Mouse (Mus musculus) adrenal gland (tissue): ENCODE data around the gene Tkfc.

Experiments used
- intact Hi-C: fragments of 180-260 bp; cut with DNase I; formaldehyde crosslinking; loops from one replicate; pipeline ENCODE4 v1.15.1; 2025
- long read RNA-seq, 2 experiments: library from polyadenylated mRNA; unstranded; transcript quantifications; one replicate each; pipeline ENCODE4 v2.0.0; 2020; ENCODE audit warnings: borderline replicate concordance in 1 of 2; ENCODE audit not compliant: insufficient replicate concordance in 1 of 2

Gene Tkfc
- long read RNA-seq, experiment 1, partial matches to known transcripts: 0 of 1 reads
- long read RNA-seq, experiment 1, other reads (novel, unspliced or antisense): 1 of 1 reads
- long read RNA-seq, experiment 2, partial matches to known transcripts: 0 of 4 reads
- long read RNA-seq, experiment 2, other reads (novel, unspliced or antisense): 4 of 4 reads

DNA sequence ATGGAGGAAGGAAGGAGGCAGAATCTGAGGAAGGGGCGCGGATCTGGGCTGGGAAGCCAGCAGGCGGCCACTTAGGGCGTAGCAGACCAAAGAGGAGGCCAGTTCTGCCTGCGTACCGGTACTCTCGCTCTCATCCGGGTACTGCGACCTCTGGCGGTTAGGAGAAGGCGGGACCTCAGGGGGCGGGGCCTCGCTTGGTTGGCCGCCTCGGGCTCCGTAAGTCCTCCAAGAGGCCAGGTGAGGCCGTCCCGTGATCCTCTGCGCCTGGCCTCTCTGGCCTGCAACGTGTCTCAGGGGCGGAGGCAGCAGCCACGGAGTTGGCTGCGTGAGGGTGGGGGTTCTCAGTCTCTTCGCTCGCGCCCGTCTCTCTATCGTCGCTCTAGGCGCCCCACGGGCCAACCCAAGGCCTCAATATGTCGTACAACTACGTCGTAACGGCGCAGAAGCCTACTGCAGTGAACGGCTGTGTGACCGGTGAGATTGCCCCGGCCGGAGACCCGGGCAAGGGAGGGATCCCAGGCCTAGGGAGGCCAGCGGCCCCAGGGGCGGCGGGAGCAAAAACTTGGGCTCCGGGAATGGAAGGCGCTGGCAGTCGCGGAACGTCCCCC lies at the start of gene Tkfc, which contains the start of gene Ddb1:
Gene Tkfc (minus strand): TSS at position 362 of the 608 bp plus-strand sequence.
Gene Ddb1 (plus strand): TSS at position 35 of the 608 bp plus-strand sequence.
- intact Hi-C loops: loop anchor here (2.0 kb wide), 1 partner anchor 45 kb away; no protein-coding TSS in a partner anchor

DNA sequence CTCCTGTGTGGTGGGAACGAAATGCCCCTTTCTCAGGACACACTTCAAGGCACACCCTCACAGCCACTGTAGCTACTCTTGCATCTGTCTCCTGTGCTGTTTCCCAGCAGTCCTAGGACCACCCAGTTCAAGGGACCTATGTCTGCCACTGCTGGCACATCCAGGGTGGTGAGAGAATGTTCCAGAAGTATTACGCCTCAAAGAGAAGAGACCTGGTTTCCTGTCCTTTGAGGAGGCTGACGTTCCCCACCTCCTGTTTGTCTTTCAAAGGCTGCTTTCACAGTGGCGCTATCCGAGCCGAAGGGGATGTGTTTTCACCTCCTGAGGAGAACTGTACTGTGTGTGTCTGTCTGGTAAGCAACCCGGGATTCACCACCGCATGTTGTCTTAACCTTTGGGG lies 42.7 kb upstream of the Tkfc start:
- intact Hi-C loops: no loop called here

DNA sequence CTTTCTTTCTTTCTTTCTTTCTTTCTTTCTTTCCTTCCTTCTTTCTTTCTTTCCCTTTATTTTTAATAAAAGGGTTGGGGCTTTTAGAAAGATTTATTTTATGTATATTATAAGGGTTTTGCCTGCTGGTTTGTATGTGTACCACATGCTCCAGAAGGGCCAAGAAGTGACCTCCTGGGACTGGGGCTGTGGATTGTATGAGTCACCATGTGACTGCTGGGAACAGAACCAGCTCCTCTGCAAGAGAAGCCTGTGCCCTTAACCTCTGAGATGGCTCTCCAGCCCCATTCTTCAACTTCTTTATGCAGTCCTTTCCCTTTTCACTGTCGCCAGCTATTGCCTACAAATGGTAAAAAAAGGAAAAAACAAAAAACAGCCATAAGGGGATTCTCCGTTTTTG lies 40.2 kb upstream of the Tkfc start:
- intact Hi-C loops: no loop called here

DNA sequence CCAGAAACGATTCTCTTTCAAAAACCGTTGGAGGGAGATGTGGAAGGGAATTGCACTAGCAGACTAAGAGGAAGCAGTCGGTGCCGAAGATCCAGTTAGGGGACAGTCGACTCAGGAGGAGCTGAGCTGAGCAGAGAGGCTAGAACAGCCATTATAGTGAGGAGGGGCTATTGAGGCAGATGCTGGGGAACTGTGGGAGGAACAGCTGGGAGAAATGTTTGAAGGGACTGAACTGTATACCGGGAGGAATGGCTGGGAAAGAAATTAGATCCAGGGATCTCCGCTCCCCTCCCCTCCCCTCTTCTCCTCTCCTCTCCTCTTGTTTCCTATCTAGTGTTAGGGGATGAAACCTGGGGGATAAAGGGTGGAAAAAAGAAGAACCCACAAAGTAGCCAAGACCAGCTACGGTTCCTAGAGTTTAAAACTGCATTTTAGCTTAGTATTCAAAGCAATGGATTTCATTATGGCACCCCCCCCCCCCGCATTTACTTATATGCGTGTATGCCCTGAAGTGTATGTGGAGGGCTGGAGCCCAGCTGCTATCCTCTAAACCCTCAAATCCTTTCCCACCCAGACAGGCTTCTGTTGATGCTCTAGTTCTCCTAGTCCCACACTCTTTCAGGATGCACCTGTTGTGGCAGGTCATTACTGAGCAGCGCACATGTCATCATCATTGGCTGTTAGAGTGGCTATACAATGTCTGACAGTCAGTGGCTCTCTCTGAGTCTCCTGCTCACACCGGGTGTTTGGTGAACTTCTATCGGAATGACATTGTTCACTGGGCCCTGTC lies 35.3 kb upstream of the Tkfc start:
- intact Hi-C loops: no loop called here

DNA sequence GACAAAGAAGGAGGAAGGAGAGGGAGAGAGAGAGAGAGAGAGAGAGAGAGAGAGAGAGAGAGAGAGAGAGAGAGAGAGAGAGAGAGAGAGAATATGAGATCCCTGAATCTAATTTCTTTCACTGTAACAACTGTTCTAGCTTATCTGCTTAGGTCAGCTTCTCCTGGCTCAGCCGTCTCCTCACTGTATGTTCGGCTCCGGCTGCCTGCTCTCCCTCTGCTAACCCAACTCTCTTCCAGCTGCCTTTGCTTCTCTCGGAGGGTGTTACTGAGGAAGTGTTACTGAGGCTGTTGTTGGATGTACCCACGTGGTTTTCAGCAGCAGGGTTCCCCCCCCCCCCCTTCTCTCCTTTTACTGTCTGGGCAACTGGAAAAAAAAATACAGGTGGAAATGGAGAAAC lies 34.6 kb upstream of the Tkfc start:
- intact Hi-C loops: no loop called here

DNA sequence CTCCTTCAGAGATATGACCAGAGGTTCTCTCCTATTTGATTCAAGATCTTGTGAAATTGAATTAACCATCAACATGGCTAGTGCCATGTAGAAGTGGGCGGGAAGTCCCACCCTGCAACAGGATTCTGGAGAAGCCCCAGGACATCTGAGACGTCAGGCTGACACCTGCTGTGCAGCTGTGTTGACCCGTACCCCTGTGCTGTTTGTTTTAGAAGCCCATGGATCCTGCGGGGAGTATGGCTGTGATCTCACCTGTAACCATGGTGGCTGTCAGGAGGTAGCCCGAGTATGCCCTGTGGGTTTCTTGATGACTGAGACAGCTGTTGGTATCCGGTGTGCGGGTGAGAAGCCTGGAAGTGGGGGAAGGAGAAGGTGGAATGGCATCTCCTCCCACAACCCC lies 32.4 kb upstream of the Tkfc start:
- intact Hi-C loops: no loop called here

DNA sequence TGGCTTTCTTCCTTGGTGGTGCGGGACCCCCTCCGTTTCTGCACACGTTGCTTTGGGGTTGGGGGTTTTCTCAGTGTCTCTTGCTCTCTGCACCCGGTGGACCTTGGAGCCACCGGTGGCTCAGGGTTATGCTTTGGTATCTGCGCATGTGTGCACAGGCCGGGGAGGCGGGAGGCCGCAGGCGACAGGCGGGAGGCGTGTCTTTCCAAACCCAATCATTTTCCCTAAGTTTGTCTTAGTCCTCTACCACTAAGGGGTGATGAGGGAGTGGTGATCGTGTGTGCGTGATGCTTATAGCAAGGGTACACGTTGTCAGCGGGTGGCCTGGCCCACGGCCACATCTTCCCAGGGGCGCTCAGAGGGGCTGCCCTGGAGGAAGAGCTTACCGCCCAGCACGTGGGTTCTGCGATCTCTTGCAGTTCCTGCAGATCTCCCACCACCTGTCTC lies 29.4 kb upstream of the Tkfc start:
- intact Hi-C loops: no loop called here

DNA sequence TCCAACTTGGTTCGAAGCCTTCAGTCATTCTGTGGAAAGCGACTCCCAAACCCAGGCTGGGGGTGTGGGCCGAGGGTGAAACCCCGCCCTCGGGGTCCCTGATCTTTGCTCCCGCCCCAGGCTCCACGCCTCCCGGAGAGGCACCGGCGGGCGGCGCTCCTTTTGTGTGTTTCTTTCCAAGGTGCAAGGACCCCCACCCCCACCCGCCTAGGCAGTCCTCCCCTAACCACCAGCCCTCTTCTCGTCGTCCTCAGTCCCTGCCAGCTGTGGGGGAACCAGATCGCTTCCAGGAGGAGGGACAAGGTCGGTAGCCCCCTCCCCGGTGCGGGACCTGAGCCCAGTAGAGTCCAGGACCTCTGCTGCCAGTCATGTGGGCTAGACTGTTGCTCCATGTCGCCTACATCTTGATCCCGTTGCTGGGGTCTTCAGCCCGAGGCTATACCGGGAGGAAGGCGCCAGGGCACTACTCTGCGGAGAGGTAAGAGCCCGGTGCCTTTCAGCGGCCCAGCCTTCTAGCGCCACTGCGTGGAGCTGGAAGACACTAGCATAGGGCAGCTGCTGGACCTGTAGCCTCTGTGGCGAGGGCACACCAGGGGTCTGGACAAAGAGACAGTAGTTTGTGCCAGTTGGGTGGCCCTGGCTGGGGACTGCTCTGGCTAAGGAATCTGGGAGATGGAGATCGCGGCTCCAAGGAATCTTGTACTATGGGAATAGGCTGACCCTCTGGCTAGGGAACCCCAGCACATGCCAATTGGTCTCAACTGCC lies 28.8 kb upstream of the Tkfc start, which contains the start of gene Vwce:
Gene Vwce (plus strand): TSS at position 108 of the 766 bp plus-strand sequence.
- intact Hi-C loops: no loop called here

DNA sequence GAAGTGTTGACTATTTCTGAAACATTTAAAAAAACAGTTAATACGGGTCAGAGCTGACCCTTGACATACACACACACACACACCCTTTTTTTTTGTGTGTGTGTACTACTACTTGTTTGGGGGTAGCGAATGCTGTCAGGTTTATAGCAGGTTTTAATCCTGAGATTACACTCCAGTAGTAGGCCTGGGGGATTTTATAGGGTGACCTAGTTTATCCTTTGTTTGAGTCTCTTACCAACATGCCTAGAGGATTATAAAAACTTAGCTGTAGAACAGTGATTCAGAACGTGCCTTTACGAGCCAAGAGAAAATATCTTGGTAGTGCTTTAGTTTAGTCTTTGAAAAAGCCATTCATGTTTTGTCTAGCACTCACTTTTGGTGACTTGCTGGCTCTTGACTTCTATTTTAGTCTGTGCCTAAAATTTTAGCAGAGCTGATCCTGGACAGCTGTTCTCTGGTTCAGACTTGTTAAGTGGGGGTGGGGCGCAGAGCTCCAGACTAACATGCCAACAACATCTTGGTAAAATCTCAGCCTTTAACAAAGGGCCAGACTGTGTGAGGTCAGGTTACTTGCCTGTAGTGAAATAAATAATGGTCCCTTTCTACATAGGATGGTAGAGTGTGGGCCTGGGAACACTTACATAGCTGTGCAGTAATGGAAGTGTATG lies 3.3 kb upstream of the Tkfc start:
- intact Hi-C loops: no loop called here

DNA sequence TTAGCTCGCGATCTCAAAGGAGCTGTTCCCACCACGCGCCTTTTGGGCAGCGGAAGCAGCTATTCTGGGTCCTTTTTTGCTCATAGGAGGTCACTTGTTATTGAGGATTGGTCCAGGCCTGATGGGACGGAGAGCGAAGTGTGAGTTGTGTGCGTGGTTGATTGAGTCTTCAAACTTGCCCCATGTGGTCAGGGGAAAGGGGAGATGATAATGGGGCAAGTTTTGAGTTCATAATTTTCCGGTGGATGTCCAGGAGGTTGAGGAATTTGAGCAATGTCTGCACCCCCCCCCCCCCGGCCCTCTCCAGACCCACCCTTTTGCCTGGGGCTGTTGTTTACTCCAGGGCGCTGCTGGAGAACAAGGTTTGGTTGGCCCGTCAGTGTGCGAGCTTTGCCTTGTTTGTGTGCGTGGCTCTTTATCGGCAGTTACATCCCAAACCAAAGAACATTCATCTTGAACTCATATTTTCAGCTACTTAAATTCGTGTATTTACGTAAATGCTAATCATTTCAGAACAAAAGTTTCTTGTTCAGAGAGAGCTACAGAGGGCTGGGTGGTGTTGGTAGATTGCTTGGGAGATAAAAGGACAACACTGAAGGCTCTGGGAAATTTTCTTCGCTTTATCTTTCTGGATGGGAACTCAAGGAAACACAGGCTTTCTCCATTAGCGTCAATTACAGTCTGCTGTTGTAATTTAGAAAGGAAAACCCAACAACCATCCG lies 608 bp upstream of the Tkfc start:
- intact Hi-C loops: loop anchor here (2.0 kb wide), 1 partner anchor 45 kb away; no protein-coding TSS in a partner anchor

DNA sequence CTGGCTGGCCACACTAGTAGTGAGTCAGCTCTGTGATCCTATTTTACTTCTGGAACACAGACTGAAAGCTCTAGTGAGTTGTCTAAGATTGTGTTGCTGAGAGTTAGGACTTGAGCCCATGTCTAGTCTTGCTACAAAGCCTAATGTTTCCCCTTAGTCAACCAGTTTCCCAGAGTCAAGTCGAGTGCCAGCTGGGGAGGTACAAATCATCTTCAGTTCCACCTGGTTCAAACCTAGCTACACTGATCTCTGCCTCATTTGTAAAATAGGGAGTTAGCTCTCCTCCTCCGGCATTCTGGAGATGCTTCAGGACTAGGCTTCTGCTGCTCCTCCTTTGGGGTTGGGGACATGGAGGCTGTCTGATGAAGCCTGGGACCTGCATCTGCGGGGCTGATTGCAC lies 920 bp downstream of the Tkfc start:
- intact Hi-C loops: loop anchor here (2.0 kb wide), 1 partner anchor 44 kb away; no protein-coding TSS in a partner anchor

DNA sequence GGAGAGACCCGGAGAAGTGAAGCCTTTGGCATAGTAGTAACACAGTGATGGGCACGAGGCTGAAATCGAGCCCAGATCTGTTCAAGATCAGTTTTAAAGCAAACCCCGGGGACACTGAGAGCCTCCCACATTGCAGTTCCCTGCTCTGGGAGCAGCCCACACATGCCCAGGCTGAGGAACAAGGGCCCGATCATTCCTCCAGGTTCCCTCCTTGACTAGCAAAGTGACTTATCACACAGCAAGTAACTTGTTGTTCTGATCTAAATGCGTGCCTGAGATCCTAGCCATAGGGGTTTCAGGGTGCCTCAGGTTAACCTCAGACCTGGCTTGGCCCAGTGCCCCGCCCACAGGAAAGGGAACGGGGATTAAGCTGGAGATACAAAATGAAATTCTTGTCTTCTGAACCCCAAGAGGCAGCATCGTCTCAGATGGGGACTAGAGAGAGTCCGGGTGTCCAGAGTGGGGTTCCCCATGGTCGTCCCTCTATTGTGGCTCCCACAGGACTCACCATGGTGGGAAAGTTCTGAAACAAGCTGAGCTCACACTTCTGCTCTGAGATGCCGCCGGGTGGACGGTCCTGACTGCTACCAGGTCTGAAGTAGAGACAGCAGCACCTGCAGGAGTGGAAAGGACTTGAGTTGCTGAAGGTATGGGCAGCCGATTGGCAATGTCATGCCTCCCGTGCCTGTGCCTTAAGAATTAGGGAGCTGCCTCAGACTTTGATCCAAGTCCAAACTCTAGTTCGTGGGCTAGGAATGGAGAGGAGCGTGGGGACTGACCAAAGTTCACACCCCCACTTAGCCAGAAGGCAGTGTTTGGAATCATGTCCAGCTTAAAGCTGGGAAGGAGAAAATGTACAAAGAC lies 1.6 kb downstream of the Tkfc start:
- intact Hi-C loops: loop anchor here (2.0 kb wide), 1 partner anchor 43 kb away; no protein-coding TSS in a partner anchor

DNA sequence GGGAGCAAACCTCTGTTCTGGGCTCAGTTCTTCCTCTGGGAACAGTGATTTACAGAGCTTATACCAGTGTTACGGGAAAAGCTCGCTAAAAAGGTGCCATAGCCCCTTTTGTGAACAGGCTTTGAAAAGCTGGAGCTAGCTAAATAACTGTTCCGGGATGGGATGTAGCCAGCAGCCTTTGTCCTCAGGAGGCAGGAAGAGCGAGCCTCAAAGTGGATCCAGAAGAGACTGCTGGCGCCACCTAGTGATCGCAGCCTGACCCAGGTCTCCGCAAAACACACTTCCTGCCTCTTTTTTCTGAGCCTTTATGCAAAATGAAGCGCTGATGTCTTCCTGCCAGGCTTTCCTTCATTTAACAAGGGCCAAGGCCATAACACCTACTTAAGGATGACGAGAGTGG lies 2.7 kb downstream of the Tkfc start:
- intact Hi-C loops: no loop called here

DNA sequence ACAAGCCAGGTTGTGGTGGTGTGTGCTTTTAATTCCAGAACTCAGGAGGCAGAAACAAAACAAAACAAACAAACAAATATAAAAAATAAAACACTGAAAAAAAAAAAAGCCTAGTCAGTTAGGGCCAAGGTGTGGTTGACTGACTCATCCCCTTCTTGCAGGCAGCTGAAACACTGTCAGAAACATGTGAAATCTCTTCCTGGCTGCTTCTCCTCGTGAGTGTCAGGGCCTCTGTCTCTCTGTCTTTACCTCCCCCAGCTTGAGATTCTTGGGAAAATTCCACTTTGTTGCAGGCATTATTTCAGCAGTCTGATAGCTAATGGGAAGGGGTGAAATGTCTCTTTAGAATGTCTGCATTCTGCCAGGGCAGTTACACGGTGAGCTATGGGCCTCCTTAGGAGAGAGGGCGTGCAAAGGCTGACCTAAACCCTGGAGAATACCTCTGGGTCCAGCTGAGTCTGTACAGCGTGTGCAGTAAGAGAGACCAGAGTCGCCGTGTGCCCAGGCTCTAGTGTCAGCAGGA lies 3.1 kb downstream of the Tkfc start:
- intact Hi-C loops: no loop called here

DNA sequence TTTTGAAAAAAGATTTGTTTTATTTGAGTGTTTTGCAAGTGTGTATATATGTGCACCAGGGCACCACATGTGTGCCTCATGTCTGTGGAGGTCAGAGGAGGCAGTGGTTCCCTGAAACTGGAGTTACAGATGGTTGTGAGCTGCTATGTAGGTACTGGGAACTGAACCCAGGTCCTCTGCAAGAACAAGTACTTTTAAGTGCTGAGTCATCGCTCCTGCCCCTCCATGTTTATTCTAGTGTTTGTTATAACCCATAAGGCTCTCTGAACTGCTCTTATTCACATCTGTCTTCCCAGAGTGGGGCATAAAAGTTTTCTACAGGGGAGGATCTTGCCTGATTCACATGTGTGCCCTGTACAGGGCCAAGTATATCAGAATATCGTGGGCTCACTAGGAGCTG lies 5.8 kb downstream of the Tkfc start:
- intact Hi-C loops: no loop called here

DNA sequence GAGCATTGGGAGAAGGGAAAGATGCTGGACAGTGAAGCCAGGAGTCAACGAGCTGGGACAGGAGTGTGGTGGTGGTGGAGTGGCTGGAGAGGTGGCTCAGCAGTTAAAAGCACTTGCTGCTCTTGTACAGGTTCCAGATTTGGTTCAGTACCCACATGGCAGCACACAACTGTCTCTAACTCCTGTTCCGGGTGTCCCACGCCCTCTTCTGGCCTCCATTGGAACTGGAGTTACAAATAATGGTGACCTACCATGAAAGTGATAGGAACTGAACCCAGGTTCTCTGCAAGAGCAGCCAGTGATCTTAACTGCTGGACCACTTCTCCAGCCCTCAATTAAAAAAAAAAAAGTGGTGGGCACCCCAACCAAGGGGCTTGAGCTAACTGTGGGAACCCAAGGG lies 7.3 kb downstream of the Tkfc start:
- intact Hi-C loops: no loop called here

DNA sequence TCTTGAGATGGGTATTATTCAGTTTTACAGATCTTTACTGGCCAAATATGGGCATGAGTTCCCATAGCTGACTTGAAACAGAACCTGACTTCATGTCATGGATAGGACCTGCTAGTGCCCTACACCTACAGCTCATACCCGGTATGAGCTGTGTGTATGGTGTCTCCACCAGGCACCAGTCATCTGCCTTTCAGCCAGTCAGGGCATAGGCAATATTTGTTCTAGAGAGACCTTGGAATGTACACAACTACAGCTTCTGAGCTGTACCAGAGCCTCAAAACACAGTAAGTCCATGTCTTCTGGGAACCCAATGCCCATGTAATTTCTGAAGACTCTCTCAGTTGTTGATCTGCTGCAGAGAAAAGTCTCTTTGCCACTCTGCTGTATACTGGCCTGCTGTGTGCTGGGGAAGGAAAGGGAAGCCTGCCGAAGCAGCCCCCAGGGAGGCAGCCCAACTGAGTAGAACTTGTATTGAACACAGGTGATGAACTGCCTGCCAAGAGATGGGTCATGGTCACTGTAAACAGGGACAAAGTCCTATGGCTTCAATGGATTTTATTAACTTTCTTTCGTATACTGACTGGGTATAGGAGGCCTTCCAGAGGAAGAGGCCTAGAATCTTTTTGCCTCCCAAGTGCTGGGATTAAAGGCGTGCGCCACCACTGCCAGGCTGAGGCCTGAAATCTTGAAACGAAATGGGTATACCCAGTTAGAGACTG lies 13.6 kb downstream of the Tkfc start:
- intact Hi-C loops: no loop called here

DNA sequence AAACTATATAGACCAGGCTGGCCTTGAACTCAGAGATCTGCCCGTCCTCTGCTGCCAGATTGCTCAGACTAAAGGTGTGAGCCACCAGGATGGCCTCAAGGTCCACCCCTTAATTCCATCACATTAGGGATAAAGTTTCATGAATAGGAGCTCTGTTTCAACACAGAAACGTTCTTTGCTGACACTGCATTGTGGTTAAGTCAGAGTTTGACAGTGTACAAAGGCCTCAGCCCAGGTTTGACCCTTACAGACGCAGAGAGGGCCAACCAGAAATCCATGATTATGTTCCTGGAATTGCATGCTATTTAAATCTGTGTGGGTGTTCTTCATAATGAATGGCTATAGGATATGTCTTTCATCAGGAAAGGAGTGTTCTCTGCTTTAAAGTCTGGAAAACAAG lies 15.2 kb downstream of the Tkfc start:
- intact Hi-C loops: no loop called here
